Mouse (Mus musculus): ENCODE measurements around the gene Drap1.

The Drap1 gene

DNA sequence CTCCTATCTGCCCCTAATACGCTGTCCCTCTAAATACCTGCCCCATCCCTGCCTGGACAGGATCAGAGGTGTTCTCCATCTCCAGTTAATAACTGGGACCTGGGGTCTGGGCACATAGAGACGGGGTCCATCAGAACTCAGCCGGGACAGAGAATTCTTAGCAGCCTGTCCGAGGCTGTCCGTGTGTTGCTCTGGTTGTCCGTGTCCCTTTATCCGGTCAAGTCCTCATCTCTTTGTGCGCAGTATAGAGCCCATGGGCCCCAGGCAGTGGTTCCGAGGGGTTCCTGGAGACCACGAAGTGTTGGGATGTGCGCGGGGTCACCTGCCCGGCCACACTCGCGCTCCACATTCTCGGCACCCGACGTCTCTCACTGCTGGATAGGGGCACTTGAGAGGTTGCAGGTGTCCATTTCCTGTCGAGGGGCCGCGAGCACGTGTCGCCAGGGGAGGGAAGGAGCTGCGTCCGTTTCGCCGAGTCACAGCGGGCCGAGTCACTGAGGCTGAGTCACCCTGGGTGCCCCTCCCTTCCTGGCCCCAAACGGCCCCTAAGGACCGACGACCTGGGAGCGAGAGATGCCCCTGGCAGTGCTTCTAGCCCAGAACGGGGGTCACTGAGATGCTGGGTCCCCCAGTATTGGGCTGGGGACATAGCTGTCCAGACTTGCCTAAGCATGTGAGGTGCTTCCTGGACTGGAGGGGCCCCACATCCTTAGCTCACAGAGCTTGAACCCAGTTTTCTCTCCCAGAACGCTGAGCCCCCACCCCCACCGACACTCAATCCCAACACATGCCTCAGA lies 23.8 kb upstream of the Drap1 start:
- DNase-seq: no peak

DNA sequence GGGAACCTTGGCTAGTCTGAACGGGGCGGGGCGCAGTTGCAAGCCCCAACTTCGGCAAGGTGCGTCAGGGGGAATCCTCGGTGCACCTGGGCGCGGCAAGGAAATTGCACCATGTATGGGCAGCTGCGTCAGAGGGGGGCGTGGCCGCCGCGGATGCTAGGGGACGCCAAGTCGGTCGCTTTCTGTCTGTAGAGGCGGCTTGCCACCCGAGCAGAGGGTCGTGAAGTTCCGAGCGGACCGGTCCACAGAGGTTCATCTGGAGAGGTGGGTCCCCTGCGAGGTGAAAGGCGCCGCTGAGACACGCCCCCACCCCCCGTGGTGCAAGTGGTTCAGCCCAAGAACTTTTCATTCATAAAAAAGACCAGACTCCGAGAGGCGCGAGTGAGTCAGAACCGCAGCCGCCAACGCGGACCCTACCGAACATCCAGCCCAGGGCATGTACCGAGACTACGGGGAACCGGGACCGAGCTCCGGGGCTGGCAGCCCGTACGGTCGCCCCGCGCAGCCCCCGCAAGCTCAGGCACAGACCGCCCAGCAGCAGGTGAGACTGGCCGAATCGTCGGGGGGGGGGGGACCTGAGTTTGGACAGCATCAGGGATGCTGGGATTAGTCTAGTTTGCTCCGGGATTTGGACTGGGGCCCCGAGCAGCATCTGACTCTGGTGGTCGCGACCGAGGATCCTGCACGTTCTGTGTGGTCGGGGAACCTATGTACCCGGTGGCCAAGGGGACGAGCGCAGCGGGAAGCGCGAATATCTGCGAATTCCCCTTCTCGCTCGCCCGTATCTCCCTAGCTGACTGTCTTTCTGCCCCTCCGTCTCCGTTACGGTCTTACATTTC lies 23.0 kb upstream of the Drap1 start, which contains the start of gene Fosl1:
TSS of gene Fosl1 (plus strand) at position 33 of the 839 bp plus-strand sequence.
- peak; percentile 56 for DNase-seq

- DNase-seq: no peak
Observed at GRCm38 (mm10) chr19:5445747-5446146, 21.0 kb upstream of the Drap1 start.

- peak; percentile 69 for DNase-seq
Observed at GRCm38 (mm10) chr19:5444954-5445353, 20.2 kb upstream of the Drap1 start.

DNA sequence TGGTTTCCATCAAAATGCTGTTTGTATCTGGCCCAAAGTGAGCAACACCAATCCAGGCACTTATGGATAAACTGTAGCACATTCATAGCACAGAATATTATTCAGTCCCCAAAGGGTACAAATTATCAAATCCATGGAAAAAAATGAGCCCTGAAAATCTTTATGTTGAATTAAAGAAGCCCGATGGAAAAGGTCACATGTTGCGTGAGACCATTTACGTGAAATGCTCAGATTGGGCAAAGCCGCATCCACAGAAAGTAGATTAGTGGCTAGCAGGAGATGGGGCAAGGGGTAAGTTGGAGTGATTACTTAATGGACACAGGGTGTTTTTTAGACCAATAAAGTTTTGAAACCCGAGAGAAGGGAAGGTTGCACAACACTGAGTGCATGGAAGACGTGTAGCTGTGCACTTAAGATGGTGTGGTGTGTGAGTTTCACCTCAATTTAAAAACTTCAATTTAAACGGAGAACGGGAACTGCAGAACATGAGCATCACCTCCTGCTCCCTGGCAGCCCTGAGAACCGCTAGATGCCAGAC lies 19.7 kb upstream of the Drap1 start:
- no peak for DNase-seq

- DNase-seq: no peak
Observed at GRCm38 (mm10) chr19:5433951-5434350, 9.2 kb upstream of the Drap1 start.

- DNase-seq: peak; percentile 81
Observed at GRCm38 (mm10) chr19:5432992-5433852, 8.4 kb upstream of the Drap1 start.

GRCm38 (mm10) chr19:5431911-5432464 lies 7.2 kb upstream of the Drap1 start:
- DNase-seq: peak; percentile 13

- DNase-seq: peak; percentile 13
Observed at GRCm38 (mm10) chr19:5430408-5430807, 5.6 kb upstream of the Drap1 start.

DNA sequence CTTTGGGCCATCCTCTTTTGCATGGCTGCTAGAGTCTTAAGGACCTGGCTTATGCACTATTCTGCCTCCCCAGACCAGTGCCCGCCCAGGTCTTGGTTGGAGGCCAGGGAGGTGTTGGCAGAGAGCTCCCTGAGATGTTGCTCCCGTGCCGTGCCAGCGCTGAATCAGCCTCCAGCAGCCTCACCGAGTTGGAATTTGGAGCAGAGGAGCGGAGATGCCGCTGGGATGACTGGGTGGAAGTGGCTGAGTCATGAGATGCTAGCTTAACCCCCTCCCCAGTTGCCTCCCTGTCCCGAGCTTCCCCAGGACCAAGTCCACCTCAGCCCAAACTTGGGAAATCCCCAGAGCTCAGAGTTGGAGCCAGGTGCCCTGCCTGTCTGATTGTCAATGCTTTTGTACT lies 5.0 kb upstream of the Drap1 start:
- DNase-seq: peak; percentile 88

DNA sequence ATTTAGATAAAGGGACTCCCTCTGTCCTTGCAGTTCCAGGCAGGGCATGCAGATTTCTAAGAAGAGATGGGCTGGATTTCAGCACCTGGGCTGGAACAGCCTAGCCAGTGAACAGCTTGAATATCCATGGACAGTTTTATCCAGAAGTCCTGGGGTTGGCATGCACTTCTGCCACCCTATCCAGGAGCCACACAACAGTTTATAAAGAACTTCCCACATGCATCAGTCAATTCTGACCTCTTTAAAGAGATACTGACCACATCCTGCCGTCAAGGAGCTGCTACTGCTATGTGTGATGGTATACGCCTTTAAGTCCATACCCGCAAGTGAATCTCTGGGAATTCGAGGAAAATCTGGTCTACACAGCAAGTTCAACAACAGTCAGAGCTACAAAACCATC lies 4.4 kb upstream of the Drap1 start:
- no peak for DNase-seq

DNA sequence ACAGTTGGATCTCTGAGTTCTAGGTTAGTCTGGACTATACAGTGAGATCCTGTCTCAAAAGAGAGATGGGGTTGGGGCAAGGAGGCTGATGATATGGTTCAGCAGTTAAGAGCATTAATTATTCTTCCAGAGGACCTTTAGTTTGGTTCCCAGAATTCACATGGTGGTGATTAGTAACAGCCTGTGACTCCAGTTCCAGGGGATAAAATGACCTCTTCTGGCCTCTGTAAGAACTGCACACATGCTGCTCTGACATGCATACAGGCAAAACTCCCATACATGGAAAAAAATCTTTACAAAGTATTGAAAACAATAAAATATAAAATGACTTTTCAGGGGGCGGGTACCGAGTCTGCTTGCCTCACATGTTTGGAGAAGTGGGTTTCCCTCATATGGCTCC lies 3.3 kb upstream of the Drap1 start:
- DNase-seq: peak; percentile 76

DNA sequence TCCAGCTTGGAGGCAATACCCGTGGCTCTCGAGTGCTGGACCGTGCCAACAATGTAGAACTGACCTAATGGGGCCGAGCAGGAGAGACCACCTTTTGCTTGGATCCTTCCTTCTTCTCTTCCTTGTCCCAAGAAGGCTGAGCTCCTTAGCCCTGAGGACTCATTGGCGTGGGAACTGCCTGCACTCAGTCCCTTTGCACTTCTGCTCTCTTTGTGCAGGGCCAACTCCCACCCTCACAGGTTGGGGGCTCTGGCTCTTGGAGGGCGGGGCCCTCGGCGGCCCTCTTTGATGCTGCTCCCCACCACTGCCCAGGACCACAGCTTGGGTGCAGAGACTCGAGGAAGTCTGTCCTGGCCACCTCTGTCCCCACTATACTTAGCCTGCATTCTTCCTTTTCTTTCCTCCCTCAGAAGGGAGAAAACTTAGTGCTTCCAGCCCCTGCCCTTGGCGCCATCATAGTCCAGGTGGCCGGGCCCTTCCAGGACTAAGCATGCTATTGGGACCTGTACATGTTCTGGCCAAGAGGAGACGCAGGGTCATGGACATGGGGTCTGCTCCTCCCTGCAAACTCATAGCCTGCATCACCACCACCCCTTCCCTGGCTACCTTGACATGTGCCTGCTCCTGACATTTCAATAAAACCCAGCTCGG lies 2.0 kb upstream of the Drap1 start:
- peak; percentile 26 for DNase-seq

GRCm38 (mm10) chr19:5425906-5426565 lies 1.3 kb upstream of the Drap1 start:
- DNase-seq: peak; percentile 27

DNA sequence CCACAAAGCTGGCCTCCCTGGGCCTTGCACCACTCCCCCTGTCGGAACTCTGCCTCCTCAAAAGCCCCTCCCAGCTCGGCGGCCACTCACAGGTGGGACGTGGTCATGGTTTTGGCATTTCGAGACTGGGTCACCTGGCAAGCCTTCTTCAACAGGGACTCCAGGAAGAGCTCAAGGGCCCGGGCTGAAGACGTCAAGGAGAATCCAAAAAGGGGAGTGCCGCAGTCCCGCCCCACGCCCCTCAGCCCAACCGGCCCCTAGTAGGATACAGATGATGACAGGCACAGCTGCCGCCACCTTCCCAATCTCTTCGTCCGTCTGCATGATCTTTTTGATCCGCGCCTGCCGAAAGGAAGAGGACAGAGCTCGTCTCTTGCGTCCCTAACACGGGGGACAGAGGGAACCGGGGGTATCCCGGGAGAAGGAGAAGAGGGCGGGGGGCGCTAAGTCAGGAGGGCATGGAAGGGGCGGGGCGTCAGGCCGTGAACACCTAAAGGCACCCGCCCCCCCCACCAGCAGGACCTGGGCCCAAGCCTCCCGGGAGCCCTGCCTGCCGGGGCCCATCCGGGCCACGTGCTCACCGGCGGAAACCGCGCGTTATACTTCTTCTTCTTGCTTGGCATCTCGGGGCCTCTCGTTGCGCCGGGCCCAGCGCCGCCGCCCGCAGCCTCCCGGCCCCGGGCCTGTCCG lies 542 bp downstream of the Drap1 start:
- peak; percentile 74 for DNase-seq

- DNase-seq: peak; percentile 29
Observed at GRCm38 (mm10) chr19:5423561-5423960, 1.2 kb downstream of the Drap1 start.

DNA sequence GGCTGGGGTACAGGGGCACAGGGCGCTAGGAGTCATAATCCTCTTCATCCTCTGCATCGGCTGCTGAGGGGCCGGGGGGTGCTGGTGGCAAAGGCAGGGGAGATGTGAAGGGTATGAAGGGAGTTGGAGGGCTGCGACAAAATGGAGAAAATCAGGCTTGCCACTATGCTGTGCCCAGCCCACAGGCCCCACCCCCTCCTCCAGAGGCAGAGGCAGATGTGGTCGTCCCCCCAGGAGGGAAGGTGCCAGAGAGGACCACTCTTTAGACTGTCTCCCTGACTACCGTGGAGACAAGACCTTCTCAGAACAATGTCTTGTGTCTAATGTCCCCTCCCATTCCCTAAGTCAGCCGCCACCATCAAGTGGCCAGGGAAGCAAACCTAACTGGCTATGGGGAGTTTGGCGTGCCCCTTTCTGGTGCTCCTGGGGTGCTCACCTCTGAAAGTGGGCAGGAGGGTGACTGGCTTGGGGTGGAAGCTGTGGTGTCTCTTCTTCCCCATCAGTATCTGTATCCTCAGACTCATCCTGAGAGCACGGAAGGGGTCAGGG lies 1.8 kb downstream of the Drap1 start:
- DNase-seq: peak; percentile 17

DNA sequence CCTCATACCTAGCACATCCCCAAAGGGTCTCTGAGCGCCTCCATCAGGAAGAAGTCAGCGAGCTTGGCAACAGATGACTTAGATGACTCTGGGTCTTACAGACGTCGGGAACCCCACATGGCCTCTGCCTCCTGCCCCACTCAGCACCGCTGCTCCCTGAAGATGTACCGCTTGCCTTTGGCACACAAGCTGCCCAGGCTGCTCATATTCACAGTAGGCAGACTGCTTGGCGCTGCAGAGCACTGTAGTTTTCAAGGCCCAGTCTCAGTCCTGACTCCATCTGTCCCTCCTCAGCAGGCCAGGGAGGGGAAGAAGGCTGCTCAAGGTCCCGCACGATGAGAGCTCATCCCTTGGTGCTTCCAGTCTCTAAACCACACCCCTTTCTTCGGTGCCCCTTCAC lies 2.5 kb downstream of the Drap1 start:
- DNase-seq: peak; percentile 14

DNA sequence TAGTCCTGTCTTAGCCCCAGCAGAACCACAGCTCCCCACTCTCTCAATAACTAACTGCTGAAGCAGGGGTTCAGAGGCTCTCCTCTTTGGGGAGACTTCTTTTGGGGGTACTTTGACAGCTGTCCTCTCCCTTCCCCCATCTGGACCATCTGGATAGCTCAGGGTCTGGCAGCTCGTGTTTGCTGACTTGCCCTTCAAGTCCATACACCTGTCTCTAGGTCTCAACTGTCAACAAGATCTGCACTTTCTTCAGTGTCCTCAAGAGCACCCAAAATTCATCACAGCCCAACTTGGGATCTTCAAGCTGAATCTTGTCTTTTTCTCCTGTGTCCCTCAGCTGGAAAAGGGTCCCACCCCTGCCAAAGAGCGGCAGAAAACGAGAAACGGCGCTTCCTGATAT lies 3.0 kb downstream of the Drap1 start:
- no peak for DNase-seq

- DNase-seq: no peak
Observed at GRCm38 (mm10) chr19:5420579-5420978, 4.2 kb downstream of the Drap1 start.

All from kidney, adult 9 months (tissue).